31 mouse cellular contexts compared by ENCODE assay signal in the genomic region with DNA sequence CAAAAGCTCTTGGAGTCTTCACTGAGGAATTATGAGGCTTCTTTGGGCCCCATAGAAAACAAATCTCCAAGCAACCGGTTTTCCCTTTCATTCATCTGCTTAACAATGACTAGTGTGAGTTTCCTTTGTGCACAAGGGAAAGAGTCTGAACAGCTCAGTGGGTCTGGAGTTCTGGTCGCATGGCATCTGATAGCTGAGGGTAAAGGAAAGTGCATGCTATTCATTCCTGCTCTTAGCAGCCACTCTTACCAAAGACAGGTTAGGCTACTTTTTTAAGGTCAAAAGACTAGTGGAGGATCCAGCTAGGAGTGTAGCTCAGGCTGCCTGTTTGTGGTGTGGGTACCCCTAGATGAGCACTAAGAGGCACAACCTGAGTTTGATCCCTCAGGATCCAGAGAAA. TPM values are rescaled to one million over a fixed set of nuclear protein-coding genes. Genes with fewer than 3 reads are reported as not detected.
DNase-seq lines count a peak whose midpoint lies in the region; ATAC-seq and TF ChIP-seq lines count a peak whose summit lies in the region.
"Had no signal": no experiment of that assay in that cellular context is flagged by ENCODE, and none has a peak within 500 bp of the region (broad histone marks: within the 10 kb centered on the region; RNA-seq: fewer than 3 reads in every experiment).

No protein-coding gene starts in this region.

- H3K4me2 ChIP-seq in lung, postnatal 0 days (replicated peaks; ENCODE audit: low read depth, low read length): no peak overlapping the region
- no peak overlapping the region for H3K4me2 ChIP-seq in embryonic facial prominence, embryonic 15.5 days (replicated peaks)
- H3K4me2 ChIP-seq: embryonic facial prominence, embryonic 12.5 days; hindbrain, embryonic 13.5 days; neural tube, embryonic 15.5 days had no signal

- no peaks in the 10 kb centered on the region for H3K9me3 ChIP-seq in heart, embryonic 10.5 days
- H3K9me3 ChIP-seq in lung, postnatal 0 days (ENCODE audit: low read length): no peaks in the 10 kb centered on the region
- no peaks in the 10 kb centered on the region for H3K9me3 ChIP-seq in embryonic facial prominence, embryonic 15.5 days (replicated peaks)
- H3K9me3 ChIP-seq: embryonic facial prominence, embryonic 12.5 days; G1E; hindbrain, embryonic 13.5 days; neural tube, embryonic 15.5 days had no signal

- no peak overlapping the region for H3K9ac ChIP-seq in lung, postnatal 0 days (replicated peaks; ENCODE audit: low read depth)
- no peak overlapping the region for H3K9ac ChIP-seq in embryonic facial prominence, embryonic 15.5 days
- H3K9ac ChIP-seq: embryonic facial prominence, embryonic 12.5 days; hindbrain, embryonic 13.5 days; liver, postnatal 0 days; neural tube, embryonic 15.5 days had no signal

- peak; percentile 54 for ATAC-seq in lung, postnatal 0 days
- no peak for ATAC-seq in embryonic facial prominence, embryonic 15.5 days (ENCODE audit: insufficient number of reproducible peaks, low FRiP score, low TSS enrichment, low read depth)
- ATAC-seq: CD4-positive, CD25-positive, alpha-beta regulatory T cell, adult 4 months; liver, postnatal 0 days had no signal

- TF ChIP-seq EP300 in lung, postnatal 0 days (IDR thresholded peaks at IDR 0.05): no peak

- no peaks in the 10 kb centered on the region for H3K27me3 ChIP-seq in heart, embryonic 10.5 days (ENCODE audit: insufficient read depth, poor library complexity, severe bottlenecking)
- H3K27me3 ChIP-seq in lung, postnatal 0 days (replicated peaks; ENCODE audit: insufficient read depth, low read length): no peaks in the 10 kb centered on the region
- no peaks in the 10 kb centered on the region for H3K27me3 ChIP-seq in embryonic facial prominence, embryonic 15.5 days
- H3K27me3 ChIP-seq: embryonic facial prominence, embryonic 12.5 days; hindbrain, embryonic 13.5 days; neural tube, embryonic 15.5 days had no signal

- peaks cover 14% of the 10 kb centered on the region for H3K4me1 ChIP-seq in heart, embryonic 10.5 days
- no peaks in the 10 kb centered on the region; the same call in 1 of the 2 replicates for H3K4me1 ChIP-seq in lung, postnatal 0 days (ENCODE audit: insufficient read depth, low read depth, low read length)
- peaks cover 8% of the 10 kb centered on the region; the same call in 1 of the 2 replicates for H3K4me1 ChIP-seq in embryonic facial prominence, embryonic 15.5 days
- H3K4me1 ChIP-seq: embryonic facial prominence, embryonic 12.5 days; hindbrain, embryonic 13.5 days; neural tube, embryonic 15.5 days had no signal

- 45% methylated on average over 2 of the region's 2 CpGs for WGBS in heart, embryonic 10.5 days
- WGBS in lung, postnatal 0 days: 51% methylated on average over 2 of the region's 2 CpGs
- WGBS in embryonic facial prominence, embryonic 15.5 days: 37% methylated on average over 2 of the region's 2 CpGs

- peak; percentile 26 for DNase-seq in embryo, embryonic 10.5 days (ENCODE audit: low spot score)
- no peak for DNase-seq in embryo, embryonic 9.5 days (ENCODE audit: extremely low spot score)
- DNase-seq in heart, embryonic 10.5 days (ENCODE audit: low spot score): no peak
- no peak for DNase-seq in heart, adult 11 months
- peak; percentile 31 for DNase-seq in lung, postnatal 0 days (ENCODE audit: low spot score)
- no peak for DNase-seq in lung, adult 18-20 months
- no peak for DNase-seq in adrenal gland, postnatal 36 days
- DNase-seq: adrenal gland, postnatal 25 days; cerebellum, adult 18-20 months; cerebellum, postnatal 25 days; kidney, adult 8-10 months; kidney, postnatal 14 days; liver, postnatal 0 days; right cerebral cortex, postnatal 25 days; thymus, adult 18-20 months had no signal

- H3K36me3 ChIP-seq in heart, embryonic 10.5 days: no peaks in the 10 kb centered on the region
- no peaks in the 10 kb centered on the region for H3K36me3 ChIP-seq in lung, postnatal 0 days (ENCODE audit: insufficient read depth, low read length)
- no peaks in the 10 kb centered on the region for H3K36me3 ChIP-seq in embryonic facial prominence, embryonic 15.5 days
- H3K36me3 ChIP-seq: embryonic facial prominence, embryonic 12.5 days; G1E; hindbrain, embryonic 13.5 days; neural tube, embryonic 15.5 days had no signal

- TF ChIP-seq CTCF in lung, postnatal 0 days (IDR thresholded peaks at IDR 0.05): no peak

- H3K4me3 ChIP-seq in heart, embryonic 10.5 days: no peak overlapping the region
- no peak overlapping the region for H3K4me3 ChIP-seq in lung, postnatal 0 days (ENCODE audit: low read depth, low read length)
- no peak overlapping the region for H3K4me3 ChIP-seq in embryonic facial prominence, embryonic 15.5 days (replicated peaks)
- H3K4me3 ChIP-seq: embryonic facial prominence, embryonic 12.5 days; hindbrain, embryonic 13.5 days; layer of hippocampus, adult 2 months; neural tube, embryonic 15.5 days had no signal

- H3K27ac ChIP-seq in heart, embryonic 10.5 days: peak overlapping the region; percentile 18; the same call in 1 of the 2 replicates
- no peak overlapping the region for H3K27ac ChIP-seq in lung, postnatal 0 days (ENCODE audit: low read length)
- H3K27ac ChIP-seq in embryonic facial prominence, embryonic 15.5 days (replicated peaks): peak overlapping the region; percentile 51; the same call in 1 of the 2 replicates
- H3K27ac ChIP-seq: embryonic facial prominence, embryonic 12.5 days; hindbrain, embryonic 13.5 days; neural tube, embryonic 15.5 days had no signal

RNA-seq across cellular contexts. Expression of gene Gm47996, which starts 25.6 kb away (rescaled TPM):
- 0.18 TPM in 1 of 2 replicates, not detected in the other for polyA plus RNA-seq in heart, embryonic 10.5 days (2016; fragmentation: Nextera tagmentation; extraction: Ambion mirVana)
- not detected in 2 replicates for polyA plus RNA-seq in lung, postnatal 0 days (2015; fragmentation: Nextera tagmentation; extraction: Ambion mirVana)
- not detected in 2 replicates for polyA plus RNA-seq in embryonic facial prominence, embryonic 15.5 days (2015; fragmentation: Nextera tagmentation; extraction: Ambion mirVana)
- not detected for total RNA-seq in adrenal gland, postnatal 36 days (2021)
- total RNA-seq: adrenal gland, postnatal 25 days; layer of hippocampus, adult 2 months; layer of hippocampus, postnatal 36 days; left cerebral cortex, postnatal 25 days; liver, adult 2 months had no signal
- polyA plus RNA-seq: CD4-positive, CD25-positive, alpha-beta regulatory T cell, adult 4 months; embryonic facial prominence, embryonic 12.5 days; heart, embryonic 14.5 days; hindbrain, embryonic 13.5 days; inflammation-experienced regulatory T-cells, adult 6 months; liver, adult 2 months; neural tube, embryonic 15.5 days; stomach, embryonic 14.5 days; urinary bladder, adult 2 months had no signal

RNA-seq across cellular contexts. Expression of gene 3110040M04Rik, which starts 31.7 kb away (rescaled TPM):
- polyA plus RNA-seq in heart, embryonic 10.5 days (2016; fragmentation: Nextera tagmentation; extraction: Ambion mirVana): 0.55 TPM in 1 of 2 replicates, not detected in the other
- polyA plus RNA-seq in lung, postnatal 0 days (2015; fragmentation: Nextera tagmentation; extraction: Ambion mirVana): 0.15 TPM in 1 of 2 replicates, not detected in the other
- 0.21 TPM in 1 of 2 replicates, not detected in the other for polyA plus RNA-seq in embryonic facial prominence, embryonic 15.5 days (2015; fragmentation: Nextera tagmentation; extraction: Ambion mirVana)
- total RNA-seq in adrenal gland, postnatal 36 days (2021): not detected
- total RNA-seq: adrenal gland, postnatal 25 days; gastrocnemius, postnatal 36 days; layer of hippocampus, adult 2 months; layer of hippocampus, postnatal 36 days; left cerebral cortex, postnatal 25 days; liver, adult 2 months had no signal
- polyA plus RNA-seq: CD4-positive, CD25-positive, alpha-beta regulatory T cell, adult 4 months; embryonic facial prominence, embryonic 12.5 days; heart, embryonic 14.5 days; hindbrain, embryonic 13.5 days; inflammation-experienced regulatory T-cells, adult 6 months; liver, adult 2 months; neural tube, embryonic 15.5 days; spleen, adult 2 months; stomach, embryonic 14.5 days; urinary bladder, adult 2 months had no signal

RNA-seq across cellular contexts. Expression of gene Gm47995, which starts 37.3 kb away (rescaled TPM):
- 0.33 and 0.62 TPM in 2 replicates for polyA plus RNA-seq in heart, embryonic 10.5 days (2016; fragmentation: Nextera tagmentation; extraction: Ambion mirVana)
- 0.13 TPM in 1 of 2 replicates, not detected in the other for polyA plus RNA-seq in lung, postnatal 0 days (2015; fragmentation: Nextera tagmentation; extraction: Ambion mirVana)
- polyA plus RNA-seq in embryonic facial prominence, embryonic 15.5 days (2015; fragmentation: Nextera tagmentation; extraction: Ambion mirVana): not detected in 2 replicates
- total RNA-seq in adrenal gland, postnatal 36 days (2021): not detected
- total RNA-seq: adrenal gland, postnatal 25 days; layer of hippocampus, adult 2 months; layer of hippocampus, postnatal 36 days; left cerebral cortex, postnatal 25 days; liver, adult 2 months had no signal
- polyA plus RNA-seq: CD4-positive, CD25-positive, alpha-beta regulatory T cell, adult 4 months; embryonic facial prominence, embryonic 12.5 days; heart, embryonic 14.5 days; hindbrain, embryonic 13.5 days; inflammation-experienced regulatory T-cells, adult 6 months; liver, adult 2 months; neural tube, embryonic 15.5 days; stomach, embryonic 14.5 days; urinary bladder, adult 2 months had no signal

RNA-seq across cellular contexts. Expression of gene Gm8947, which starts 43.4 kb away (rescaled TPM):
- polyA plus RNA-seq in heart, embryonic 10.5 days (2016; fragmentation: Nextera tagmentation; extraction: Ambion mirVana): 0.46 and 0.51 TPM in 2 replicates
- not detected in 2 replicates for polyA plus RNA-seq in lung, postnatal 0 days (2015; fragmentation: Nextera tagmentation; extraction: Ambion mirVana)
- polyA plus RNA-seq in embryonic facial prominence, embryonic 15.5 days (2015; fragmentation: Nextera tagmentation; extraction: Ambion mirVana): 0.28 and 0.44 TPM in 2 replicates
- total RNA-seq in adrenal gland, postnatal 36 days (2021): not detected
- total RNA-seq: adrenal gland, postnatal 25 days; layer of hippocampus, adult 2 months; layer of hippocampus, postnatal 36 days; left cerebral cortex, postnatal 25 days; liver, adult 2 months had no signal
- polyA plus RNA-seq: CD4-positive, CD25-positive, alpha-beta regulatory T cell, adult 4 months; heart, embryonic 14.5 days; hindbrain, embryonic 13.5 days; inflammation-experienced regulatory T-cells, adult 6 months; liver, adult 2 months; neural tube, embryonic 15.5 days; stomach, embryonic 14.5 days; urinary bladder, adult 2 months had no signal

RNA-seq across cellular contexts. Expression of gene Gm47985, which starts 53.2 kb away (rescaled TPM):
- polyA plus RNA-seq in heart, embryonic 10.5 days (2016; fragmentation: Nextera tagmentation; extraction: Ambion mirVana): 0.93 and 1.5 TPM in 2 replicates
- 0.14 and 0.68 TPM in 2 replicates for polyA plus RNA-seq in lung, postnatal 0 days (2015; fragmentation: Nextera tagmentation; extraction: Ambion mirVana)
- polyA plus RNA-seq in embryonic facial prominence, embryonic 15.5 days (2015; fragmentation: Nextera tagmentation; extraction: Ambion mirVana): 0.16 TPM in 1 of 2 replicates, not detected in the other
- not detected for total RNA-seq in adrenal gland, postnatal 36 days (2021)
- total RNA-seq: adrenal gland, postnatal 25 days; gastrocnemius, postnatal 36 days; layer of hippocampus, adult 2 months; layer of hippocampus, postnatal 36 days; left cerebral cortex, postnatal 25 days; liver, adult 2 months had no signal
- polyA plus RNA-seq: CD4-positive, CD25-positive, alpha-beta regulatory T cell, adult 4 months; heart, embryonic 14.5 days; liver, adult 2 months; neural tube, embryonic 15.5 days; stomach, embryonic 14.5 days; urinary bladder, adult 2 months had no signal

Comparison
In these comparisons a context has a peak if more than half of its experiments do, and no peak if none do; other contexts are left out.
1. DNase-seq: peak in embryo, embryonic 10.5 days (single experiment) and lung, postnatal 0 days (single experiment); none in embryo, embryonic 9.5 days (single experiment), heart, embryonic 10.5 days (single experiment), heart, adult 11 months (single experiment), lung, adult 18-20 months (0 of 2) and adrenal gland, postnatal 36 days (0 of 2).